Mouse (Mus musculus): ENCODE measurements at regions not wholly inside any gene's neighbourhood (a gene's known extent, or its start where the extent isn't known, plus 50 kb on each side); places are given as distances from the start of the nearest gene placed in this dataset.

- ATAC-seq (ENCODE audit: extremely low read depth, insufficient number of reproducible peaks, low FRiP score, poor library complexity, severe bottlenecking) (no peak), DNase-seq (ENCODE audit: low spot score) (no peak)
- Histone ChIP-seq H3K36me3 (replicated peaks) (no peaks in the 10 kb centered on the region), H3K27me3 (ENCODE audit: insufficient read depth, low read length) (no peaks in the 10 kb centered on the region), H3K4me1 (ENCODE audit: insufficient read depth, low read depth, low read length) (no peaks in the 10 kb centered on the region), H3K4me3 (ENCODE audit: low read depth, low read length) (no peak overlapping the region), H3K9me3 (replicated peaks) (no peaks in the 10 kb centered on the region)
- TF ChIP-seq GATA1 (IDR thresholded peaks at IDR 0.05; ENCODE audit: borderline replicate concordance, low read length), result no peak
- TF ChIP-seq GATA2 (IDR thresholded peaks at IDR 0.05; ENCODE audit: borderline replicate concordance, low read depth, low read length), result no peak
- no peak for TF ChIP-seq POLR2AphosphoS5 (IDR thresholded peaks at IDR 0.05; ENCODE audit: insufficient replicate concordance, low read depth, low read length)
- TF ChIP-seq CTCF (IDR thresholded peaks at IDR 0.05; ENCODE audit: low read depth, low read length), result no peak
- TF ChIP-seq TAL1 (conservative IDR thresholded peaks at IDR 0.05; ENCODE audit: low read depth, low read length), result no peak
Observed at GRCm38 (mm10) chr12:37015474-37016248, 92.7 kb upstream of the Meox2 start.

- Histone ChIP-seq H3K27me3 (ENCODE audit: insufficient read depth, low read length) (no peaks in the 10 kb centered on the region), H3K4me1 (ENCODE audit: insufficient read depth, low read depth, low read length) (no peaks in the 10 kb centered on the region), H3K4me3 (ENCODE audit: low read depth, low read length) (no peak overlapping the region), H3K9me3 (replicated peaks) (no peaks in the 10 kb centered on the region), H3K36me3 (replicated peaks) (no peaks in the 10 kb centered on the region)
- no peak for TF ChIP-seq CTCF (IDR thresholded peaks at IDR 0.05; ENCODE audit: low read depth, low read length)
- TF ChIP-seq GATA1 (IDR thresholded peaks at IDR 0.05; ENCODE audit: borderline replicate concordance, low read length), result no peak
- no peak for TF ChIP-seq GATA2 (IDR thresholded peaks at IDR 0.05; ENCODE audit: borderline replicate concordance, low read depth, low read length)
- no peak for TF ChIP-seq POLR2AphosphoS5 (IDR thresholded peaks at IDR 0.05; ENCODE audit: insufficient replicate concordance, low read depth, low read length)
- DNase-seq (ENCODE audit: low spot score), result no peak
- ATAC-seq (ENCODE audit: extremely low read depth, insufficient number of reproducible peaks, low FRiP score, poor library complexity, severe bottlenecking), result no peak
Observed at GRCm38 (mm10) chr12:37047191-37047590, 61.1 kb upstream of the Meox2 start.

- ATAC-seq (ENCODE audit: extremely low read depth, insufficient number of reproducible peaks, low FRiP score, poor library complexity, severe bottlenecking) (no peak), DNase-seq (ENCODE audit: low spot score) (no peak)
- H3K4me3 ChIP-seq (ENCODE audit: low read depth, low read length), result no peak overlapping the region
- no peaks in the 10 kb centered on the region for H3K9me3 ChIP-seq (replicated peaks)
- H3K27me3 ChIP-seq (ENCODE audit: insufficient read depth, low read length), result no peaks in the 10 kb centered on the region
- H3K4me1 ChIP-seq (ENCODE audit: insufficient read depth, low read depth, low read length), result no peaks in the 10 kb centered on the region
- TF ChIP-seq CTCF (IDR thresholded peaks at IDR 0.05; ENCODE audit: low read depth, low read length) (no peak), POLR2AphosphoS5 (IDR thresholded peaks at IDR 0.05; ENCODE audit: insufficient replicate concordance, low read depth, low read length) (no peak), GATA2 (IDR thresholded peaks at IDR 0.05; ENCODE audit: borderline replicate concordance, low read depth, low read length) (no peak), GATA1 (IDR thresholded peaks at IDR 0.05; ENCODE audit: borderline replicate concordance, low read length) (no peak), TAL1 (conservative IDR thresholded peaks at IDR 0.05; ENCODE audit: low read depth, low read length) (no peak)
- H3K36me3 ChIP-seq (replicated peaks), result no peaks in the 10 kb centered on the region
Observed at GRCm38 (mm10) chr12:37050596-37050995, 57.7 kb upstream of the Meox2 start.

- no peaks in the 10 kb centered on the region for H3K36me3 ChIP-seq (replicated peaks)
- no peak overlapping the region for H3K4me3 ChIP-seq (ENCODE audit: low read depth, low read length)
- no peak for DNase-seq (ENCODE audit: low spot score)
- ATAC-seq (ENCODE audit: extremely low read depth, insufficient number of reproducible peaks, low FRiP score, poor library complexity, severe bottlenecking), result no peak
- TF ChIP-seq CTCF (IDR thresholded peaks at IDR 0.05; ENCODE audit: low read depth, low read length) (no peak), GATA2 (IDR thresholded peaks at IDR 0.05; ENCODE audit: borderline replicate concordance, low read depth, low read length) (no peak), POLR2AphosphoS5 (IDR thresholded peaks at IDR 0.05; ENCODE audit: insufficient replicate concordance, low read depth, low read length) (no peak), GATA1 (IDR thresholded peaks at IDR 0.05; ENCODE audit: borderline replicate concordance, low read length) (no peak), TAL1 (conservative IDR thresholded peaks at IDR 0.05; ENCODE audit: low read depth, low read length) (no peak)
- H3K4me1 ChIP-seq (ENCODE audit: insufficient read depth, low read depth, low read length), result no peaks in the 10 kb centered on the region
- no peaks in the 10 kb centered on the region for H3K27me3 ChIP-seq (ENCODE audit: insufficient read depth, low read length)
- H3K9me3 ChIP-seq (replicated peaks), result no peaks in the 10 kb centered on the region
Observed at GRCm38 (mm10) chr12:37057411-37057810, 50.9 kb upstream of the Meox2 start.

All from G1E (cell line).